Mouse (Mus musculus) erythroblast, embryonic 14.5 days (primary cell): ENCODE results near the gene Cept1.

Experiments used
- GATA1 ChIP-seq: IDR thresholded peaks from 2 replicates; pipeline ENCODE4 v1.6.1; 2012; ENCODE audit warnings: low read length, inconsistent platforms, mixed read lengths
- TAL1 ChIP-seq: IDR thresholded peaks from 3 replicates; pipeline ENCODE4 v1.6.1; 2012; ENCODE audit warnings: low read length, inconsistent platforms, mixed read lengths

GRCm38 (mm10) chr3:106496045-106496721, 51.4 kb downstream of the Cept1 start:
- TF ChIP-seq GATA1, result no peak
- no peak for TF ChIP-seq TAL1
